Mouse (Mus musculus): ENCODE results near the gene Cbx4. TPM values are rescaled to one million over a fixed set of nuclear protein-coding genes. Genes with fewer than 3 reads are reported as not detected.

The Cbx4 gene
- polyA plus RNA-seq, 1 experiment from 2014 or later = 9.8 TPM

GRCm38 (mm10) chr11:119037780-119038401 is 48.1 kb downstream of the Cbx4 start:
- WGBS = 2% methylated on average over 18 of the region's 18 CpGs
- Histone ChIP-seq H3K4me1 (replicated peaks) (peaks cover 79% of the 10 kb centered on the region), H3K4me3 (replicated peaks) (peak overlapping the region; percentile 54), H3K36me3 (peaks cover 9% of the 10 kb centered on the region), H3K4me2 (peak overlapping the region; percentile 92), H3K9me3 (no peaks in the 10 kb centered on the region), H3K27me3 (peaks cover 72% of the 10 kb centered on the region), H3K9ac (replicated peaks) (peak overlapping the region; percentile 46; the same call in 1 of the 2 replicates), H3K27ac (no peak overlapping the region)
- ATAC-seq (ENCODE audit: insufficient number of reproducible peaks, insufficient read depth, low FRiP score, low TSS enrichment, low read depth) = no peak

DNA sequence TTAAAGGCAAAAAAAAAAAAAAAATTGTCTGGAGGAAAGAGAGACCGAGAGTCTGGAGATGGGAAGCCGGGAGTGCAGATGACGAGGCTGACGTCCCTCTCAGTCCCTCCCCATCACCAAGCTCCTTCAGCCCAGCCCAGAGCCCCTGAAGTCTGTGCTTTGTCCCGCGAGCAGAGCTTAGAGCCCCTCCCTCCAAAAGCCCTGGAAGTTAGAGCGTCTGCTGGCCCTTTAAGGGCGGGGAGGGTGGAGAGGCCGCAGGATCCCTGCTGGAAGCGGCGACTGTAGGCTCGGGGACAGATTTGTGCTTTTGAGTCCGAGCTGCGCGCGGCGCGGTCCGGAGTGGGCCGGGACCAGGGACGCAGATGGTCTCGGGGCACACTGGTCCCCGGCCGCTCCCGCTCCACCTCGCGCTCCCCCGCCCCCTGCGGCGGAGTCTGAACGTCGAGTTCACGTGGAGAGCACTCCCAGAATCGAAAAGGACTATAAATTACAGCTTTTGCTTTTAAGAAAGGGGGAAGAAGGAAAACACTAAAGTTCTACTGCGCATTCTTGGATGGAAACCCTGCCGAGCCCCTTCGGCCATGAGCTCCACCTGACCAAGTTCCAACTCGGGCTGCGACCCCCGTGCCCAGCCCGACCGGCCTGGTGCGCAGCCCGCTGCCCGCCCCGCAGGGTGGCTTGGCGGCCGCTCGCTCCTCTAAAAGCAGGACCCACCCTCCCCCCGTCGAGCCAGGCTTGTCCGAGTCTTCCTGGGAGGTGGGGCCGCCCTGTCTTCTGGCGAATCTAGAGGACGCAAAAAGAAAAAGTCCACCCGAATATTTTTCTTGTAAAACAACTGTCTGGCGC is 48.9 kb downstream of the Cbx4 start:
- peaks cover 10% of the 10 kb centered on the region for H3K36me3 ChIP-seq
- peaks cover 64% of the 10 kb centered on the region for H3K27me3 ChIP-seq
- WGBS = under 1% methylated on average over 57 of the region's 57 CpGs
- ATAC-seq (ENCODE audit: insufficient number of reproducible peaks, insufficient read depth, low FRiP score, low TSS enrichment, low read depth) = no peak
- H3K9ac ChIP-seq (replicated peaks) = peak overlapping the region; percentile 46
- peaks cover 72% of the 10 kb centered on the region for H3K4me1 ChIP-seq (replicated peaks)
- no peaks in the 10 kb centered on the region for H3K9me3 ChIP-seq
- H3K4me2 ChIP-seq = peak overlapping the region; percentile 92
- peak overlapping the region; percentile 54 for H3K4me3 ChIP-seq (replicated peaks)
- no peak overlapping the region for H3K27ac ChIP-seq

- Histone ChIP-seq H3K4me1 (replicated peaks) (peaks cover 65% of the 10 kb centered on the region), H3K4me2 (peak overlapping the region; percentile 92)
Observed at GRCm38 (mm10) chr11:119036447-119036846, 49.6 kb downstream of the Cbx4 start.

DNA sequence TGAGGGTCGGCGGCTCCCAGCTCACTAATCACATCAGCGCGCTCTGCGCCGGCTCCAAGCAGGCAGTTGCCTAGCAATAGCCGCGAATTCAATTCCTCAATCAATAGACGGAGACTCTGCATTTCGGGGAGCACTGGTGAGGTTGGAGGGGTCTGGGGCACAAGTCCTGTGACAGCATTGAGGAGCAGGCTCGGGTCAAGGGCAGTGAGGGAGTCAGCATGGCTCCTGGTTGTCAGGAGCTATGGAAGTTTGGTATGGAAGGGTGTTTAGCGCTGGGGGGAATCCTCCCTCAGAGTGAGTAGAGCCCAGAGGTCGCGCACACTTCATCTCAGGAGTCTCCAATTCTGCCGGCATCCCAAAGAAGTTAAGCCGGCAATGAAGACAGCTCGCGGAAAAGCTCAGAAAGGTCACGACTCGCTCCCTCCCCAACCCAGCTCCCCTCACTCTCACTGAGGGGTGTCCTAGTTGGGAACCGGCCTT is 50.3 kb downstream of the Cbx4 start:
- Histone ChIP-seq H3K27ac (no peak overlapping the region), H3K36me3 (peaks cover 23% of the 10 kb centered on the region), H3K9me3 (no peaks in the 10 kb centered on the region), H3K9ac (replicated peaks) (no peak overlapping the region), H3K27me3 (peaks cover 57% of the 10 kb centered on the region), H3K4me1 (replicated peaks) (peaks cover 64% of the 10 kb centered on the region), H3K4me2 (peak overlapping the region; percentile 55), H3K4me3 (replicated peaks) (peak overlapping the region; percentile 27)
- no peak for ATAC-seq (ENCODE audit: insufficient number of reproducible peaks, insufficient read depth, low FRiP score, low TSS enrichment, low read depth)
- WGBS = 2% methylated on average over 21 of the region's 21 CpGs

More at GRCm38 (mm10) chr11:119036447-119036846, 49.6 kb downstream of the Cbx4 start:
- H3K27ac ChIP-seq = no peak overlapping the region
- H3K9me3 ChIP-seq = no peaks in the 10 kb centered on the region
- peak overlapping the region; percentile 54 for H3K4me3 ChIP-seq (replicated peaks)
- H3K36me3 ChIP-seq = peaks cover 16% of the 10 kb centered on the region
- H3K27me3 ChIP-seq = peaks cover 58% of the 10 kb centered on the region
- no peak overlapping the region for H3K9ac ChIP-seq (replicated peaks)
- no peak for ATAC-seq (ENCODE audit: insufficient number of reproducible peaks, insufficient read depth, low FRiP score, low TSS enrichment, low read depth)
- WGBS = 2% methylated on average over 15 of the region's 15 CpGs

GRCm38 (mm10) chr11:119035094-119035685 is 50.8 kb downstream of the Cbx4 start:
- Histone ChIP-seq H3K9ac (replicated peaks) (no peak overlapping the region), H3K36me3 (peaks cover 29% of the 10 kb centered on the region), H3K27ac (no peak overlapping the region), H3K4me1 (replicated peaks) (peaks cover 64% of the 10 kb centered on the region), H3K4me2 (peak overlapping the region; percentile 55), H3K9me3 (no peaks in the 10 kb centered on the region), H3K27me3 (peaks cover 57% of the 10 kb centered on the region), H3K4me3 (replicated peaks) (peak overlapping the region; percentile 27)
- 0 out of 2 replicates have a peak, but pooled peaks have one; percentile 9 for ATAC-seq (ENCODE audit: insufficient number of reproducible peaks, insufficient read depth, low FRiP score, low TSS enrichment, low read depth)
- WGBS = under 1% methylated on average over 21 of the region's 21 CpGs

DNA sequence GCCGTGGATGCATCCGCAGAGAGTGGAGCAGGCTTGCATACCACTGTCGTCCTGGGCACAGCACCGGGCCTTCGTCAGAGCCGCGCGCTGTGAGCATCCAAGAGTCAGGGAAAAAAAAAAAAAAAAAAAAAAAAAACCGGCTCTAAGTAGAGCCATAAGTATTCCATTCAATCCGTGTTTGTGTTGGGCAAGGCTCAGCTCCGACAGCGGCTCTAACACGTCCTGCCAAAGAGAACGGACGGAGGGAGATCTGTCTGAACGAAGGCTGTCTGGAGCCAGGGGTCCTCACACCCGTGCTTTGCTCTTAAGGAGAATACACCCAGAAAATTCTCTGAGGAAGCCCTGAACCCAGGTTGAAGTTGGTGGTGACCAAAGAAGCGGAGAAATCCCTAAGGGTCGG is 51.4 kb downstream of the Cbx4 start:
- Histone ChIP-seq H3K27me3 (peaks cover 55% of the 10 kb centered on the region), H3K9ac (replicated peaks) (no peak overlapping the region), H3K4me3 (replicated peaks) (peak overlapping the region; percentile 27), H3K36me3 (peaks cover 34% of the 10 kb centered on the region), H3K9me3 (no peaks in the 10 kb centered on the region), H3K27ac (no peak overlapping the region), H3K4me1 (replicated peaks) (peaks cover 60% of the 10 kb centered on the region), H3K4me2 (peak overlapping the region; percentile 55)
- WGBS = under 1% methylated on average over 19 of the region's 19 CpGs
- ATAC-seq (ENCODE audit: insufficient number of reproducible peaks, insufficient read depth, low FRiP score, low TSS enrichment, low read depth) = no peak

DNA sequence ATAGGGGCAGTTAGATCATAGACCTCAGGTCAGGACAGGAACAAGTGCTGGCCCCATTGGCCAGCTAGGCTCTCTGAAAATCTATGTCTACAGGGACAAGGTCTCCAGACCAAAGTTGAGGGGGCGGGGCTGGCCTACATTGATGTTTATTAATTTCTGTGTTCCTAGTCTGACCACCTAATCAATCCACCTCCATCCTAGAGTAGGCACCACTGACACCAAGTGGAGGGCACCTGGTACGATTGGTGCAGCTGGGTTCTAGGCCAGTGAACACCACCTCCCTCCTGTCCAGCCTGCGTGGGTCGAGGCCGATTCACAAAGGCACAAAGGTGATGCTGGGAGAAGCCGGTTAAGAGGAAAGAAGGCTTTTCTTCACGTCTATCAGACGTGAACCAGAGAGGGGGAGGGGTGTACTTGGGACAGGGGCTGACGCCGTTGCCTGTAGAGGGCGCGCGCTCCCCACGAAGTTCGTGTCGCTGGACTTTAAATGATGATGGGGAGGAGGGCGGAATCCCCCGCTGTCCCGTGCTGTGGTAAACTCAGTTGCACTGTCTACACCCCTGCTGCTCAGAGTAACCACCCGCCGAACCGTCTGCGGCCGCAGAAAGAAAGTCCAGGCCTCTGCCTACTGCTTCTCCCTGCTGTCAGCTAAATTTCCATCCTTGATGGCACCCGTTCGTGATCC is 52.0 kb downstream of the Cbx4 start:
- H3K4me1 ChIP-seq (replicated peaks) = peaks cover 60% of the 10 kb centered on the region
- H3K27ac ChIP-seq = no peak overlapping the region
- no peak overlapping the region for H3K9ac ChIP-seq (replicated peaks)
- H3K27me3 ChIP-seq = peaks cover 49% of the 10 kb centered on the region
- WGBS = under 1% methylated on average over 26 of the region's 26 CpGs
- peak overlapping the region; percentile 55 for H3K4me2 ChIP-seq
- H3K9me3 ChIP-seq = no peaks in the 10 kb centered on the region
- peaks cover 37% of the 10 kb centered on the region for H3K36me3 ChIP-seq
- ATAC-seq (ENCODE audit: insufficient number of reproducible peaks, insufficient read depth, low FRiP score, low TSS enrichment, low read depth) = no peak
- peak overlapping the region; percentile 27 for H3K4me3 ChIP-seq (replicated peaks)

Other genes starting within 250 kb of the Cbx4 start
- gene Rbfox3, start 174.6 kb downstream of the Cbx4 start, polyA plus RNA-seq (2016; fragmentation: Nextera tagmentation; extraction: Ambion mirVana) = 3.5 and 3.9 TPM in 2 replicates
- not detected in 2 replicates for gene Enpp7, start 98.0 kb downstream of the Cbx4 start, polyA plus RNA-seq (2016; fragmentation: Nextera tagmentation; extraction: Ambion mirVana)
- gene Cbx2, start 63.3 kb downstream of the Cbx4 start, polyA plus RNA-seq (2016; fragmentation: Nextera tagmentation; extraction: Ambion mirVana) = 121 and 122 TPM in 2 replicates
- 11.8 and 13.0 TPM in 2 replicates for gene Cbx8, start 45.3 kb downstream of the Cbx4 start, polyA plus RNA-seq (2016; fragmentation: Nextera tagmentation; extraction: Ambion mirVana)
- 17.4 and 22.2 TPM in 2 replicates for gene Tbc1d16, start 142.3 kb upstream of the Cbx4 start, polyA plus RNA-seq (2016; fragmentation: Nextera tagmentation; extraction: Ambion mirVana)
- 8.7 and 8.8 TPM in 2 replicates for gene Ccdc40, start 142.4 kb upstream of the Cbx4 start, polyA plus RNA-seq (2016; fragmentation: Nextera tagmentation; extraction: Ambion mirVana)
- gene Gaa, start 181.7 kb upstream of the Cbx4 start, polyA plus RNA-seq (2016; fragmentation: Nextera tagmentation; extraction: Ambion mirVana) = 39.4 and 43.4 TPM in 2 replicates
- 390 and 396 TPM in 2 replicates for gene Eif4a3, start 213.9 kb upstream of the Cbx4 start, polyA plus RNA-seq (2016; fragmentation: Nextera tagmentation; extraction: Ambion mirVana)
- 0.27 and 0.56 TPM in 2 replicates for gene Card14, start 221.5 kb upstream of the Cbx4 start, polyA plus RNA-seq (2016; fragmentation: Nextera tagmentation; extraction: Ambion mirVana)

All from limb, embryonic 12.5 days (tissue).